Mouse (Mus musculus) megakaryocyte, embryonic 14.5 days (primary cell): ENCODE results near the gene Clca3a2.
"Not testable (repeated sequence)": the region's sequence is repeated elsewhere in the genome, so short reads cannot be mapped to it uniquely, and the experiment has no call there.

ENCODE experiments used
- FLI1 ChIP-seq: IDR thresholded peaks from 2 replicates; pipeline ENCODE4 v1.6.1; 2012; ENCODE audit warnings: low read length, inconsistent platforms, mixed read lengths
- GATA1 ChIP-seq: IDR thresholded peaks from 3 replicates; pipeline ENCODE4 v1.6.1; 2012; ENCODE audit warnings: mixed read lengths, low read length, inconsistent platforms, borderline replicate concordance

- not testable (repeated sequence) for TF ChIP-seq GATA1, FLI1
Measured at GRCm38 (mm10) chr3:144849014-144849556, 29.8 kb upstream of the Clca3a2 start, which contains the start of gene Clca3b.
